Mouse (Mus musculus): Measurements from ENCODE around the gene Nprl2.

Nprl2 gene

GRCm38 (mm10) chr9:107534408-107535202, 7.4 kb upstream of the Nprl2 start:
- DNase-seq = peak; percentile 22

DNA sequence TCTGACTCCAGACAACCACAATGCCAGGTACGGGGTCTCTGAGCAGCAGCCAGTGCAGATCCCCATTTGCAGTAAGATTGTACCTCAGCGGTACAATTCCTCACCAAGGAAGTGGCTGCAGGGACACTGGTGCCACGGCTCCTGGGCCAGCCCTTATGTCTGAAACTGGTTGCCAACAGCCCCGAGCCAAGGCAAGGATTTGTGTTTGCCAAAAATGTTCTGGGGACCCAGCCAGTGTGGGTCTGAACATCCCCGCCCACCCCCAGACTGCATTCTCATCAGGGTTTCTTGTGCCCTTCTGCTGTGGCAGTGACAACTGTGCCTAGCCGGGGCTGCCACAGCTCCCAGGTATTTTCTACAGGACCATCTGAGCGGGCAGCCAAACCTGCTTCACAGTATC, 3.8 kb upstream of the Nprl2 start:
- no peak for DNase-seq

DNA sequence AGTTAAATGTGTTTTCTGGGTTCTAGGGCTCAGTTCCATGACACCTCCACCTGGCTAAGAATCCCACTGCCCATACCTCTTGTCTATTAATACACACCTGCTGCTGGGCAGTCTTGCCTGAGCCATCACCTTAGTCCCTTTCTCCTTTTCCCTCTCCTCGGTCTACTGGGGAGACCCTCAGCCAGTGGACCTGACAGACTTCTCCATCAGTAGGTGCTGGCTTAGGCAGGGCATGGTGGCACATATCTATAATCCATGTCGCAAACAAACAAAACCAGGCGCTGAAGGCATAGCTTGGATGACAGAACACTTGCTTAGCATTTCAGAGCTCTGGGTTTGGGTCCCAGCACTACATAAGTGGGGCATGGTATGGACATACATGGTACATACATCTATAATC, 3.3 kb upstream of the Nprl2 start:
- DNase-seq = no peak

DNA sequence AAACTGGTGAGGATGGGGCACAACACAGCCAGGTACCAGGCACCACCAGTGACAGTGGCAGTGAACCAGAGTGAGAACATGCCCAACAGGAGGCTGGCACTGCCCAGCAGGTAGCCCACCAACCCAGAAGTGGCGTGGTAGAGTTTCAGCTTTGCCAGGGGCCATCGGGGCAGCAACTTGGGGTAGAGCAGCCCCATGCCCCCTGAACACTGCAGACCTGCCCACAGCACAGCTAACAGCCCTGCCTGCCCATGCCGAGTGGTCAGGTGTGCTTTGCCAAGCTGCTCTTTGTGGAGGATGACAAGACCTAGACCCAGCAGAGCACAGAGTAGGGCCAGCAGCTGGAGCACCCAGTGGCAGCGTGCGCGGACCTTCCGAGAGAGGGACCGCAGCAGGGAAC, 2.1 kb upstream of the Nprl2 start:
- no peak for DNase-seq

GRCm38 (mm10) chr9:107540420-107540819, 1.6 kb upstream of the Nprl2 start:
- no peak for DNase-seq

- DNase-seq = no peak
Observed at GRCm38 (mm10) chr9:107541005-107541404, 1.0 kb upstream of the Nprl2 start.

GRCm38 (mm10) chr9:107542352-107542686, 293 bp downstream of the Nprl2 start:
- DNase-seq = no peak

- no peak for DNase-seq
Observed at GRCm38 (mm10) chr9:107542721-107543120, 695 bp downstream of the Nprl2 start.

- no peak for DNase-seq
Observed at GRCm38 (mm10) chr9:107543299-107543698, 1.3 kb downstream of the Nprl2 start.

DNA sequence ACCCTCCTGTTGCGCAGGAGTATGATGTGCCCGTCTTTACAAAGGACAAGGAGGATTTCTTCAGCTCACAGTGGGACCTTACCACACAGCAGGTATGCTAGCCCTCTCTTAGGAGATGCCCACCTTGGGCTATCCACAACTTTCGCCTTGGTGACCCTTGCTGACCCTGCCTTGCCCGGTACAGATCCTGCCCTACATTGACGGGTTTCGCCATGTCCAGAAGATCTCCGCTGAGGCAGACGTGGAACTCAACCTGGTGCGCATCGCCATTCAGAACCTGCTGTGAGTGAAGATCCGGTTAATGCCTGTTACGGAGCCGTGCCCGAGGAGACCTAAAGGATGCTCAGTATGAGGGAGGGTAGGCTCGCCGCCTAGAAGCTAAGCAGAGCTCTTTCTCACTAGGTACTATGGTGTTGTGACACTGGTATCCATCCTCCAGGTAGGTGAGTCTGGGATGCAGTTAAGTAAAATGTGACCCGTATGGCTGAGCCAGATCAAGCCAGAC, 2.2 kb downstream of the Nprl2 start:
- no peak for DNase-seq

DNA sequence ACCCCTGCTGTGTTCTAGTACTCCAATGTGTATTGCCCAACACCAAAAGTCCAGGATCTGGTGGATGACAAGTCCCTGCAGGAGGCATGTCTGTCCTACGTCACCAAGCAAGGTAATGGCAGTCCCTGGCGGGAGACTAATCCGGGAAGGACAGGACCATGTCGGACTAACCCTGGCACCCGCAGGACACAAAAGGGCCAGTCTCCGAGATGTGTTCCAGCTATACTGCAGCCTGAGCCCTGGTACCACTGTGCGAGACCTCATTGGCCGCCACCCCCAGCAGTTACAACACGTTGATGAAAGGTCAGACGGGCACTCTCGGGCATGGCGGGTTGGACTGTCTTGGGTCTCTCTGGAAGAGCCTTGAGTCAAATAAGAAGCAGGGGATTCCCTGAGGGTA, 2.7 kb downstream of the Nprl2 start:
- no peak for DNase-seq

DNA sequence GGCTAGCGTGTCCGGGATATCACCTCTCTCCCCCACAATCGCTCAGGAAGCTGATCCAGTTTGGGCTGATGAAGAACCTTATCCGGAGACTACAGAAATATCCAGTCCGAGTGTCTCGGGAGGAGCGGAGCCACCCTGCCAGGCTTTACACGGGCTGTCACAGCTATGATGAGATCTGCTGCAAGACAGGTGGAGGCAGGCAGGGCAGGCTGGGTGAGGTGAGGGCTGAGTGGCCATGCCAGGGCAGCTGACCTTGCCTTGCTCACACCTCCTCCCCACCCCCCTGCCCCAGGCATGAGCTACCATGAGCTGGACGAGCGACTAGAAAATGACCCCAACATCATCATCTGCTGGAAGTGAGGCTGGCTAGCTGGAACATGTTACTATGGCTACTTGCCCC, 3.2 kb downstream of the Nprl2 start:
- DNase-seq = no peak

GRCm38 (mm10) chr9:107545602-107546001, 3.6 kb downstream of the Nprl2 start:
- DNase-seq = peak; percentile 84

DNA sequence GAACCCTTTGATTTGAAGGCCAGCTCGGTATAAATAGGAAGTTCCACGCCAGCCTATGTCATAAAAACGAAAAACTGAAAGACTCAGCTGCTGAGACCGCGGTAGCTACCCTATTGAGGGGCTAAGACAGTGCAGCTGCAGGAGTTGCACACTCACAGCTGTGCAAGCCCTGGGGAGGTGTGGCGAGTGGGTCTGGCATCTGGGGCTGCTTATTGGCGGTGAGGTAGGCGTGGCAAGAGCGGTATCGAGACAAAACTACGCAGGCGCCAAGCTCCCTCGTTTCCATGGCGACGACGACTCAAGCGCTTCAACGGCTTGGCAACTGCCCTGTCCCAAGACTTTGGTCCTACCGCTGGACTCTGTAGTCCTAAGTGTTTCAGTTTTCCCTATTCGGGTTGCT, 5.0 kb downstream of the Nprl2 start, which contains the start of gene Zmynd10:
Gene Zmynd10 (plus strand): TSS at position 273 of the 400 bp plus-strand sequence.
- DNase-seq = peak; percentile 92

DNA sequence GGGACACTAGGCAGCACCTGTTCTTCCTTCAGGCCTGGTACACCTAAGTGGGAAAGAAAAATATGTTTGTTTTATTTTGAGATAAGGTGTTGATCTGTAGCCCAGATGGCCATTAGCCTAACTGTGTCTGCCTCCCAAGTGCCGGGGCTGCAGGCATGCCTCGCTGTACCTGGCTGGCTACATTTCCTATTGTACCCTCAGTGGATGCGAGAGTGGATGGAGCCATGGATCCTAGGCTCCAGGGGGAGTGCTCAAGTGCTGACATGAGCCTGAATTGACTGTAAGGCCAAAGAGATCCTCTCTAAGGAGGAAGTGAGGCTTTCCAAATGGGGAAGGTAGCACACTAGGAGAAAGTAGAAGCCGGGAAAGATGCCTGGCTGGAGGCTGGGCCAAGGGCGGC, 5.9 kb downstream of the Nprl2 start:
- no peak for DNase-seq

DNA sequence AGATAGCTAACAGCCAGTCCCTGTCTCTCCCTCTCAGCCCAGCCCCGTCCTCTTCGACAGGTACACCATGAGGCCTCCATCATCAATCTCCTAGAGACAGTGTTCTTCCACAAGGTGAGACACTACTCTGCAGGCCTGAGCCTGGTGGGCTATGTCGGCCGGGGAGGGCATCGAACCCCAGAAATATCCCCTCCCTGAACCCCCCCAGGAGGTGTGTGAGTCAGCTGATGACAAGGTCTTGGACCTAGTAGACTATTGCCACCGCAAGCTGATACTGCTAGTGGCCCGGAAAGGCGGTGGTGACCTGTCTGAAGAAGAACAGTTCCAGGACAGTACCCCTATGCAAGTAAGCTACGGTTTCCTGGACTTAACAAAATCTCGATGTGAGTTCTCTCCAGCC, 6.8 kb downstream of the Nprl2 start:
- DNase-seq = no peak

DNA sequence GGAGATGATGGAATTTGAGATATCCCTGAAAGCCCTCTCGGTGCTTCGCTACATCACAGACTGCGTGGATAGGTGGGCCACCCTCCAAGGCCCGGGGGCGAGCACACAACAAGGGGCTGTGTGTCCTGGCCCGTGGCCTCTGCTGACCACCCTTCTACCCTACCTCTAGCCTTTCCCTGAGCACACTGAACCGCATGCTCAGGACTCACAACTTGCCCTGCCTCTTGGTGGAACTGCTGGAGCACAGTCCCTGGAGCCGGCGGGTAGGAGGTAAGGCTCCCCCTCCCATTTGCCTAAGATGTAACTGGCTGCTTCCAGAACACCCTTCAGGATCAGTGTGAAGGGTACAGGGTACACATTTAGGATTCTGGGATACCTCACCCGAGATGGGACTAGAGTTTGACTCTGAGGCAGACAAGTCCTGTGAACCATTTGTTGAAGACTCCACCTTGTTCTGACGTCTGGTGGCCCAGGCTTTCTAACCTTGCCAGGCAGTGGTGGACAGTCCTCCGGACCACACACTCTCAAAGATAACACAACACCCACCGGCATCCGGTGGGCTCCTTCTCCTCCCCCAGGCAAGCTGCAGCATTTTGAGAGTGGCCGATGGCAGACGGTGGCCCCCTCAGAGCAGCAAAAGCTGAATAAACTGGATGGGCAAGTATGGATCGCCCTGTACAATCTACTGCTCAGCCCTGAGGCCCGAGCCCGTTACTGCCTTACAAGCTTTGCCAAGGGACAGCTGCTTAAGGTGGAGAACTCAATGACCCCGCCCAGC, 7.5 kb downstream of the Nprl2 start:
- DNase-seq = no peak

- no peak for DNase-seq
Observed at GRCm38 (mm10) chr9:107550491-107551116, 8.6 kb downstream of the Nprl2 start.

GRCm38 (mm10) chr9:107551117-107551889, 9.3 kb downstream of the Nprl2 start, which contains the start of gene Rassf1:
Gene Rassf1 (plus strand): TSS chr9:107551555.
- peak; percentile 68 for DNase-seq

DNA sequence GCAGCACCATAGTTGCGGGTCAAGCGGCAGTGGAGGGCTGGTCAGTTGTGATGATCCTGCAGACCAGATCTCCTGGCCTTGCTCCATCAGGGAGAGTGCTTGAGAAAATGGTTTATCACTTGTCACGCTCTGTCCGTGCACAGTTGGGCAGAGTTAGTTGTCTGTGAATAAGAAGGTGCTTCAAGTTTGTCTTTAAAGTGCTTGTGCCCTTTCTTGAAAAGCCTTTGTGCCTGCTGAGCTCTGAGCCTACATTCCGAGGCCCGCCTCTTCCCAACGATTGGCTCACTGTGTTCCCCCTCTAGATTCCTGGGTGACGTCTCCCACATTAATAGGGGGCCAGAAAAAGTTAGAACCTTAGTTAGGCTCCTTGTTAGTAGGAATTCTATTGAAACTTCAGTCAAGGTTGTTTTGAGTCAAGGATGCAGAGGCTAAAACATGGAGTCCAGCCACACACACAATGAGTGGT, 9.9 kb downstream of the Nprl2 start:
- no peak for DNase-seq

- DNase-seq = no peak
Observed at GRCm38 (mm10) chr9:107552690-107553393, 10.8 kb downstream of the Nprl2 start.

All from lung, postnatal 14 days (tissue).